Mouse (Mus musculus) E14TG2a.4 (cell line): Measurements from ENCODE around the gene Gm3625.

Source experiments
- CTCF ChIP-seq: conservative IDR thresholded peaks from 2 replicates; pipeline ENCODE4 v1.5.1; 2014; ENCODE audit warnings: low read length
- NANOG ChIP-seq: IDR thresholded peaks from 2 replicates; pipeline ENCODE4 v1.6.1; 2014; ENCODE audit warnings: borderline replicate concordance, low read length, mixed read lengths

- TF ChIP-seq CTCF (peak; percentile 52), NANOG (no peak)
Measured at GRCm38 (mm10) chr12:4571864-4572263, 20.9 kb downstream of the Gm3625 start.
